Mouse (Mus musculus): ENCODE results near the gene Cnksr3. TPM values are rescaled to one million over a fixed set of nuclear protein-coding genes. Genes with fewer than 3 reads are reported as not detected.

Cnksr3 gene
- 9.6 TPM for polyA plus RNA-seq (2014; fragmentation: Illumina TruSeq; extraction: RNeasy Lipid Tissue Mini Kit (QIAGEN cat#74804))

GRCm38 (mm10) chr10:7211696-7212482, at the start of gene Cnksr3:
TSS of gene Cnksr3 (minus strand) at chr10:7212237.

Other genes starting within 250 kb of the Cnksr3 start
- gene Ipcef1, start 159.8 kb downstream of the Cnksr3 start, polyA plus RNA-seq (2014; fragmentation: Illumina TruSeq; extraction: RNeasy Lipid Tissue Mini Kit (QIAGEN cat#74804)), result 5.4 TPM

All from ovary, adult 10 weeks (tissue).